Mouse (Mus musculus) C2C12 (cell line): ENCODE results near the gene Pacs1. TPM values are rescaled to one million over a fixed set of nuclear protein-coding genes. Genes with fewer than 3 reads are reported as not detected.

Source experiments
- H3K27me3 ChIP-seq: one replicate; pipeline ENCODE4 v1.6.1; 2011; ENCODE audit not compliant: control insufficient read depth, insufficient read depth, insufficient read length
- H3K36me3 ChIP-seq: one replicate; pipeline ENCODE4 v1.6.1; 2011; ENCODE audit not compliant: control insufficient read depth, insufficient read depth
- H3K4me3 ChIP-seq: one replicate; pipeline ENCODE4 v1.5.1; 2011; ENCODE audit warnings: mild to moderate bottlenecking, control low read depth; ENCODE audit not compliant: poor library complexity, insufficient read depth, severe bottlenecking
- H3K79me2 ChIP-seq: one replicate; pipeline ENCODE4 v1.6.1; 2011; ENCODE audit not compliant: control insufficient read depth, insufficient read depth
- H3K79me3 ChIP-seq: one replicate; pipeline ENCODE4 v1.6.1; 2011; ENCODE audit warnings: low read depth, control low read depth
- H3ac ChIP-seq: one replicate; pipeline ENCODE3; 2011; ENCODE audit warnings: low read depth; ENCODE audit not compliant: control insufficient read depth, insufficient read length
- CEBPB ChIP-seq: IDR thresholded peaks from one replicate; pipeline ENCODE4 v1.6.1; 2011; ENCODE audit warnings: low read depth, mild to moderate bottlenecking, control low read depth, moderate library complexity
- CTCF ChIP-seq: IDR thresholded peaks from one replicate; pipeline ENCODE4 v1.5.1; 2011; ENCODE audit not compliant: control insufficient read depth, insufficient read depth, insufficient read length
- FOSL1 ChIP-seq: IDR thresholded peaks from one replicate; pipeline ENCODE4 v1.8.0; 2011; ENCODE audit warnings: mild to moderate bottlenecking, low read length; ENCODE audit not compliant: poor library complexity, insufficient read depth, severe bottlenecking
- MAX ChIP-seq: IDR thresholded peaks from one replicate; pipeline ENCODE4 v1.6.1; 2011; ENCODE audit warnings: mild to moderate bottlenecking, control low read depth
- MYOD1 ChIP-seq: IDR thresholded peaks from one replicate; pipeline ENCODE4 v1.6.1; 2011; ENCODE audit warnings: low read depth; ENCODE audit not compliant: control insufficient read depth, insufficient read length
- MYOG ChIP-seq: IDR thresholded peaks from one replicate; pipeline ENCODE4 v1.6.1; 2011; ENCODE audit not compliant: control insufficient read depth, insufficient read length; ENCODE audit errors: extremely low read depth
- USF1 ChIP-seq: IDR thresholded peaks from one replicate; pipeline ENCODE4 v1.6.1; 2011; ENCODE audit warnings: low read depth, mild to moderate bottlenecking, control low read depth, moderate library complexity
- long read RNA-seq, 2 experiments: library from polyadenylated mRNA; unstranded; transcript quantifications; one replicate each; pipeline ENCODE4 v2.0.0; 2019 to 2020
- polyA plus RNA-seq: library from polyadenylated mRNA; unstranded; fragments of >200 nt; fragmentation: generic; extraction: Trizol; gene quantifications from one replicate; pipeline ENCODE4 v1.2.1, GENCODE M21; 2012; ENCODE audit warnings: missing spikeins

The Pacs1 gene
- 10.1 TPM for polyA plus RNA-seq
- long read RNA-seq, experiment 1, full-length matches to known transcripts, result 1 of 8 reads
- long read RNA-seq, experiment 1, partial matches to known transcripts, result 2 of 8 reads
- long read RNA-seq, experiment 1, other reads (novel, unspliced or antisense), result 5 of 8 reads
- long read RNA-seq, experiment 2, full-length matches to known transcripts, result 47 of 57 reads
- long read RNA-seq, experiment 2, partial matches to known transcripts, result 5 of 57 reads
- long read RNA-seq, experiment 2, other reads (novel, unspliced or antisense), result 5 of 57 reads

DNA sequence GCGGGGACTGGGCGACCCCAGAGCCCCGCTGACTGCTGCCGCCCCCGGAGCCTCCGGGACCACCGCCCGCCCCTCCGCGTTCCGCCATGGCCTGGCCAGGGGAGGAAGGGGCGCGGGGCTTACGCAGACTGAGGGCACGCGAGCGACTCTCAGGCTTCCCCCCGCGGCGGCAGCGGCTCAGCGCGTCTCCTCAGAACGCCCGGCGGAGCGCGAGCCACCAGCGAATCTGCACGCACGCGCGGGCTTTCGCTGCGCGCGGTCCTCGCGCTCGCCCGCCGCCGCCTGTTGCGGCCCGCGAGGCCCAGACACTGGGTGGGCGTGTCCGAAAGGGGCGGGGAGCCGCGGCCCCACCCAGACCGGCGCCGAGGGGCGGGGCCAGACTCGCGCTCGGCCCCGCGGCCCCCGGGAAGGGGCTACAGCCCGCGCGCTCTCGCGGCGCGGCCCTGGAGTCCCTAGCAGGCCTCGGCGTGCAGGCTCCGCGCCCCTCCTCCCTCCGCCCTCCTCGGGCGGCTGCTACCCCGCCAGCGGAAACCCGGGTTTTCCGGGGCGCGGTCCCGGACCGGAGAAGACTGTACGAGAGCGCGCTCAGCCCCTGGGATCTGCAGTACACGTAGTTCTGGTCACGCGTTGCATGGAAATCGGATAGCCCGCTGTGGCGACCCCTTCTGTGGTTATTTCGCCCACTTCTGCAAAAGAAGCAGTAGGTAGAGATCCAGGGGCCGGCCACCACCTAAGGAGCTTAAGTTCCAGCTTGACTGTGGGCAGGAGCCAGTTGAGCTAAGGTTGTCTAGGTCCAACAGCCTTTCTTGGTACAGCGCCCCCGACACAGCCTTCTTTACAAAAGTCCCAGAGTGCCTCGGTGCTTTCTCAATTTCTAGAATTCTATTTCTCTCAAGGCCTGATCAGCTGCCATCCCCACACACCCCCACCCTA, at the start of gene Pacs1:
TSS of gene Pacs1 (minus strand) at position 319 of the 933 bp plus-strand sequence.
- H3K27me3 ChIP-seq, result no peaks in the 10 kb centered on the region
- peak within 1 kb of the TSS; percentile 39 for H3K4me3 ChIP-seq
- no peak for TF ChIP-seq FOSL1
- peak; percentile 57 for TF ChIP-seq MAX
- peaks cover 5% of the 10 kb centered on the region for H3K79me3 ChIP-seq
- peak within 1 kb of the TSS; percentile 84 for H3ac ChIP-seq
- H3K79me2 ChIP-seq, result peaks cover 44% of the 10 kb centered on the region
- H3K36me3 ChIP-seq, result peaks cover 42% of the 10 kb centered on the region

GRCm38 (mm10) chr19:5313189-5313588, 40.3 kb upstream of the Pacs1 start:
- no peaks in the 10 kb centered on the region for H3K79me2 ChIP-seq
- TF ChIP-seq USF1 (no peak), CEBPB (peak; percentile 81)
- no peaks in the 10 kb centered on the region for H3K27me3 ChIP-seq

GRCm38 (mm10) chr19:5309025-5309424, 36.1 kb upstream of the Pacs1 start:
- Histone ChIP-seq H3K79me2 (no peaks in the 10 kb centered on the region), H3K4me3 (no peak overlapping the region), H3K79me3 (no peaks in the 10 kb centered on the region), H3ac (no peak overlapping the region), H3K36me3 (no peaks in the 10 kb centered on the region), H3K27me3 (no peaks in the 10 kb centered on the region)
- TF ChIP-seq MYOD1 (no peak), CEBPB (no peak), MAX (no peak), USF1 (no peak), MYOG (no peak), CTCF (no peak), FOSL1 (no peak)

More at GRCm38 (mm10) chr19:5313189-5313588, 40.3 kb upstream of the Pacs1 start:
- Histone ChIP-seq H3ac (no peak overlapping the region), H3K36me3 (no peaks in the 10 kb centered on the region), H3K4me3 (no peak overlapping the region), H3K79me3 (no peaks in the 10 kb centered on the region)

DNA sequence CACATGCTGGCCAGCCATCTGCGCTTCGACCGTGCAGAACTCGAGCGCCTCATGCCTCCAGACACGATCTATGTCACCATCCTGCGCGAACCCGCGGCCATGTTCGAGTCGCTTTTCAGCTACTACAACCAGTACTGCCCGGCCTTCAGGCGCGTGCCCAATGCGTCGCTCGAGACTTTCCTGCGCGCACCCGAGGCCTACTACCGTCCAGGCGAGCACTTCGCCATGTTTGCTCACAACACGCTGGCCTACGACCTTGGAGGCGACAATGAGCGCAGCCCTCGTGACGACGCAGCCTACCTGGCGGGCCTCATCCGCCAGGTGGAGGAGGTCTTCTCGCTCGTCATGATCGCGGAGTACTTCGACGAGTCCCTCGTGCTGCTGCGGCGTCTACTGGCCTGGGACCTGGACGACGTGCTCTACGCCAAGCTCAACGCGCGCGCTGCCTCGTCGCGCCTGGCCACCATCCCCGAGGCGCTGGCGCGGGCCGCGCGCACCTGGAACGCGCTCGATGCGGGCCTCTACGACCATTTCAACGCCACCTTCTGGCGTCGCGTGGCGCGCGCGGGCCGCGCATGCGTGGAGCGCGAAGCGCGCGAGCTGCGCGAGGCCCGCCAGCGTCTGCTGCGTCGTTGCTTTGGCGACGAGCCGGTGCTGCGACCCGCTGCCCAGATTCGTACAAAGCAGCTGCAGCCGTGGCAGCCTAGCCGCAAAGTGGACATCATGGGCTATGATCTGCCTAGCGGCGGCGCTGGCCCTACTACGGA, 34.2 kb upstream of the Pacs1 start:
- Histone ChIP-seq H3K36me3 (no peaks in the 10 kb centered on the region), H3K79me2 (no peaks in the 10 kb centered on the region), H3K27me3 (no peaks in the 10 kb centered on the region), H3ac (no peak overlapping the region), H3K79me3 (no peaks in the 10 kb centered on the region), H3K4me3 (no peak overlapping the region)
- TF ChIP-seq MYOD1, result no peak
- TF ChIP-seq FOSL1, result no peak
- no peak for TF ChIP-seq MYOG
- TF ChIP-seq CEBPB, result no peak
- no peak for TF ChIP-seq MAX
- no peak for TF ChIP-seq CTCF
- no peak for TF ChIP-seq USF1

- Histone ChIP-seq H3K36me3 (no peaks in the 10 kb centered on the region), H3K27me3 (no peaks in the 10 kb centered on the region), H3K4me3 (no peak overlapping the region), H3K79me3 (no peaks in the 10 kb centered on the region), H3K79me2 (no peaks in the 10 kb centered on the region), H3ac (no peak overlapping the region)
- TF ChIP-seq CTCF (peak; percentile 6), FOSL1 (no peak)
Observed at GRCm38 (mm10) chr19:5306279-5306678, 33.4 kb upstream of the Pacs1 start.

GRCm38 (mm10) chr19:5302455-5302854, 29.5 kb upstream of the Pacs1 start:
- no peaks in the 10 kb centered on the region for H3K79me2 ChIP-seq
- no peak overlapping the region for H3K4me3 ChIP-seq
- H3K36me3 ChIP-seq, result no peaks in the 10 kb centered on the region
- no peaks in the 10 kb centered on the region for H3K27me3 ChIP-seq
- no peak overlapping the region for H3ac ChIP-seq
- no peak for TF ChIP-seq FOSL1
- TF ChIP-seq MAX, result no peak
- no peak for TF ChIP-seq CEBPB
- TF ChIP-seq MYOD1, result no peak
- TF ChIP-seq CTCF, result peak; percentile 59
- H3K79me3 ChIP-seq, result no peaks in the 10 kb centered on the region
